Mouse (Mus musculus) ovary, postnatal 36 days (tissue): Measurements from ENCODE around the gene Nelfb.

Source experiments
- DNase-seq: peaks from one replicate; pipeline ENCODE4 v3.0.0; 2022; ENCODE audit warnings: low spot score, mixed read lengths

The Nelfb gene

GRCm38 (mm10) chr2:25175690-25176078 is 35.6 kb downstream of the Nelfb start:
- no peak for DNase-seq

- DNase-seq: no peak
Measured at GRCm38 (mm10) chr2:25174866-25175689, 36.2 kb downstream of the Nelfb start.

GRCm38 (mm10) chr2:25173821-25174220 is 37.5 kb downstream of the Nelfb start:
- DNase-seq: no peak

GRCm38 (mm10) chr2:25172629-25173028 is 38.7 kb downstream of the Nelfb start:
- DNase-seq: no peak

GRCm38 (mm10) chr2:25171769-25172153 is 39.5 kb downstream of the Nelfb start:
- DNase-seq: no peak

- no peak for DNase-seq
Measured at GRCm38 (mm10) chr2:25171101-25171768, 40.1 kb downstream of the Nelfb start.

- no peak for DNase-seq
Measured at GRCm38 (mm10) chr2:25170326-25171100, 40.8 kb downstream of the Nelfb start.

- no peak for DNase-seq
Measured at GRCm38 (mm10) chr2:25169778-25170177, 41.5 kb downstream of the Nelfb start.

- DNase-seq: no peak
Measured at GRCm38 (mm10) chr2:25168665-25168978, 42.7 kb downstream of the Nelfb start.

- DNase-seq: peak; percentile 71
Measured at GRCm38 (mm10) chr2:25167919-25168664, 43.2 kb downstream of the Nelfb start.

- no peak for DNase-seq
Measured at GRCm38 (mm10) chr2:25167481-25167880, 43.8 kb downstream of the Nelfb start.

GRCm38 (mm10) chr2:25157655-25158054 is 53.6 kb downstream of the Nelfb start:
- DNase-seq: no peak

- DNase-seq: no peak
Measured at GRCm38 (mm10) chr2:25156990-25157389, 54.3 kb downstream of the Nelfb start.

GRCm38 (mm10) chr2:25156177-25156576 is 55.1 kb downstream of the Nelfb start:
- DNase-seq: no peak

- DNase-seq: no peak
Measured at GRCm38 (mm10) chr2:25151280-25151956, 59.9 kb downstream of the Nelfb start.
